Mouse (Mus musculus) spleen, postnatal 14 days (tissue): Measurements from ENCODE around the gene Fbxo31.
A peak's percentile ranks its signal among the peaks of the same experiment; 100 is the strongest.

Experiments used
- DNase-seq, 2 experiments: peaks; one replicate each; pipeline ENCODE4 v3.0.0; 2021 to 2022; ENCODE audit warnings: low spot score in 2 of 2

Gene Fbxo31

DNA sequence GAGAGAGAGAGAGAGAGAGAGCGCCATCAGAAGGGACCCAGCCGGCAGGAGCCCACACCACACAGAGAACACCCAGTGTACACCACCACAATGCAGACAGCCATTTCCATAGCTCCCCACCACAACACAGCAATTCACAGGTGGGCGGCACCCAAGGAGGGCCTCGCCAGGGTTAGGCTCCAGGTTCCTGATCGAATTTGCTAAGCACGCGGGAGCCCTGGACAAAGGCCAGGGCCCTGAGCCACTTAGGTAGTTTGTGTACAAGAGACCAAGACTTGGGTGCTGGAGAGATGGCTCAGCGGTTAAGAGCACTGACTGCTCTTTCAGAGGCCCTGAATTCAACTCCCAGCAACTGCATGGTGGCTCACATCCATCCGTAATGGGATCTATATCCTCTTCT, 26.1 kb downstream of the Fbxo31 start:
- DNase-seq: no peak

DNA sequence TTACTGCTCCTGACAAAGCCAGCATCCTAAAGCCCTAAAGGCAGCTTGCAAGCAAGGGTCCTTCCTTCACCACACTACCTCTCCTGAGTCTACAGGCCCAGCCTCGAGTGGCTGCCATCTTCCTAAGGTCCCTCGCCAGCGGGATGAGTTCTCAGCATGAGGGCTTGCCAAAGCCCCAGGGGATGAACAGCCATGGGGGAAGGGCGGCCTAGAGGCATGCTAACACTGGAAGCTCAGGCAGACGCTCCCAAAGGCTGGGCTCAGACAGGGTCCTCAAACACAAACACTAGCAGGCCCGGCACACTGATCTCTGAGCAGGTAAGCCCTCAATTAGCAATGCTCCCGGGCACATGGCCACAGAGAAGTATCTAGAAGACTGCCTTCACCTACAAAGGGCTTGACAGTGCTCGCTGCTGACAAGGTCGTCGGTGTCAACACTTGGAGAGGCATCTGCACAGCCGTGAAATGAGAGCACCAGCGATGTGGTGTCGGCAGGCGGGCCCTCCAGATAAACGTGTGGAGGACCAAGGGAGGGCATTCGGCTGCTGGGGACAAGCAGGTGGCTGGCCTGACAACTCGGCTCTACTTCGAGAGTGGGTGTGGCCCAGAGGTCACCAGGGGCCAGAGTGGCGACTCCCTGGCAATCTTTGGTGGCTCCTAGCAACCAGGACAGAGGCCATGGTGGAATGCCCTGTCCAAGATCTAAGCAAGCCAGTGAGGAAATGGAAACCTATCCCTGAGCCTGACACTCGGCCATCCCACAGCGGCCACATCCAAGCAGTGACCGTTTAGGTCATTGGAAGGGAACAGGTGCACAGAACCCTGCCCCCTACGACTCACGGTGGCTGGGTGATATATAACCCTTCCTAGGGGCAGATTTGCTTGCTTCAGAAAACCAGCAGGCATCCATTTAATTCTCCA, 27.3 kb downstream of the Fbxo31 start:
- DNase-seq: no peak

DNA sequence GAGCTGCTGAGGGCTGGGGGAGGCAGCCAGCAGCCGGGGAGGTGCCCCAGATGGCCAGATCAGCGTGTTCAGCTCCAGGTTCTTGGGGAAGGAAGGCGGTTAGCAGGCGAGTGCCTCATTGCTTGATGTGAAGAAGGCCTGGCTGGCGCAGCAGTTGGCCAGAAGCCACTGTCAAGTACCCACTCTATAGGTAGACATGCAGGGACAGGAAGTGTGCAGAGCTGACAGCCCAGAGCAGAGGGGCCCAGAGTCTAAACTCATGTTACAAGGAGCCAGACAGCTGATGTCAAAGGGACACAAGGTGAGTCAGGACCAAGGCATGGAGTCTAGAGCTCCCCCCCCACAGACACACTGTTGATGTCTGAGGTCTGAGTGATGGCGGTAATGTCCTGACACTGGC, 28.6 kb downstream of the Fbxo31 start:
- DNase-seq: no peak

DNA sequence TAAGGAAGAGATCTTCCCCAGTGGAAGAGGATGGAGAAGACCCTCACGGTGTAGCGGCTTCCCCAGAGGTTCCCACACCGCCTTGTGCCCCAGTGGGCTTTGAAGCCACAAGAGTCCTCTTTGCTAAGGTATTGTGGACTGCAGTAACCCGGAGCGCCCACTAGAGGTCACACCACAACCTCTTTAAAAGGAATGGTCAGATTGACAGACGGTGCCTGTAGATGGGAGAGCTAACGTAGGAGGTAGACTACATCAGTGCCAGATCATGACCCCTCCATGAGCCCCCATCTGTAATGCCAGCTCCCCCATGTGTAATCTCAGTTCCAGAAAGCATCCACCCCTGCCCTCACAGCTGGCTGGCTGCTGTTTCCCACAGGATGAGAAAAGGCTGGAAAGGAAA, 31.5 kb downstream of the Fbxo31 start:
- peak; percentile 43 to 68 for DNase-seq

DNA sequence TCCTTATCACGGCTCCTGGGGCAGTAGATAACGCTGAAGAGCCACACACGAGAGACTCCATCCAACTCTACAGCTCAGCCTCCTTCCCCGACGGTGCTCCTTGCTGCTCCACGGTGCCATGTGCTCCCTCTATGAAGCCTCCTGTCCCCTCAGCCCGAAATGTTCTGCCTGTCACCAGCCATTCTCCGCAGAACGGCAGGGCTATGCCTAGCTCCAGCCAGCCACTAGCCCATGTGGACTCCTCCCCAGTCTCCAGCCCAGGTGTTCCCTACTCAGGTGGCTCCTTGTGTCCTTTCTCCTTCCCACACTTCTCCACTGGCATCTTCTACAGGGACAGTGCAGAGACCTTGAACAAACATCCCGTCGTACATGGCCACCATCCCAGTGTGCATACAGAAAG, 33.7 kb downstream of the Fbxo31 start:
- DNase-seq: no peak

DNA sequence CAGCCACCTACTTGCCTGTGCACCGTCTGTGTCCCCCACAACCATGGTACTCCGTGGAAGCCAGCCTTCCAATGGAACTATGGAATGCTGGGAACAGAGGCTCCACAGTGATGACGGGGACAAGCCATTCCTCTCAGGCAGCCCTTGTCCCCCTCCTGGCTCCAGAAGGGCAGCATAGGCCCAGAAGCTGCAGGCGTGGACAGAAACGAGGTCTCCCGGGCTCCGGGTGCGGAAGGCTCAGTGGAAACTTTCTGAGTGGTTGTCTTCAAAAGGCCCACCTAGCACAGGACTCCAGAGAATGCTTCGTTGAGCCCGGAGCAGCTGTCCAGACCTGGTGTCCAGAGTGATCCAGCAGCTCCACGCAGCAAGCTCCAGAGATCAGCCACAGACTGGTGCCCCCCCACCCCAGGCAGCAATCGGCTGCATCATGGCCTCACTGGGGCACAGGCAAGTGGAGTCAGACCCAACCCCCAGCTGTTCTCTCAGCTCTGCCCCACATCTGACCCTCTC, 34.3 kb downstream of the Fbxo31 start, which contains the start of gene 1700018B08Rik:
1700018B08Rik (minus strand) TSS at position 45 of the 510 bp plus-strand sequence.
- DNase-seq: no peak

DNA sequence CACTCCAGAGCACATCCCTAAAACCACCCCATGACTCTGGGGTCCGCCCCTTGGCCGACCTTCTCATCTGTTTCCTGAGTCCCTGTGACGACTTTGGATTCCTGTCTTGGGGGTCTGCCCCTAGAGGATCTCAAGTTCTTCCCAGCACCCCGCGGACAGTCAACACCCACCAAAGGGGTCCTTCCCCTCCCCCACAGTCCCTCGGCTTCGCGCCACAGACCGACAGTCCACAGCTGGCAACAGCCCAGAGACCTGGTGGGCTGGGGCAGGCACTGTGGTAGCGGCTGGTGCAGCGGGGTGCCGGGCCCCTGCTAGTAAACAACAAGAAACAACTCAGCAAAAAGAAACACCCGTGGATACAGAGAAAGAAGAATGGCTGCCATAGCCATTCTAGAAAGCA, 35.7 kb downstream of the Fbxo31 start:
- DNase-seq: no peak

DNA sequence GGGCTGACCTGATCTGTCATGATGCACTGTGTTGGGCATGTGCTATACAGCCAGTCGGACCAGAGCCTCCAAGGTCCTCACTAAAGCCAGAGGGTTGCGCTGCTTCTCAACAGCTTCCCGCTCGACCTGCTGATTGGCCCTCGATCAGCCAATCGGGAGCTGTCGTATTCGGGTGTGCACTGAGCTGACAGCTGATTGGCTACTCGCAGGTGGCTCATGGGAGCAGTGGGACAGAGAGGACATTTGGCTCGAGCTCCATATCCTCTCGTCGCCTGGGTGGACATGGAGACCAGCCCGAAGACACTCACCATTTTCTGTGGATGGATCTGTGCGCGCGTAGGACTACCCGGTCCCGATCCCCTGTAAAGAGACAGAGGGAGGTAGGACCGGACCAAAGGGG, 36.7 kb downstream of the Fbxo31 start:
- peak in 1 of 2 experiments; percentile 4 for DNase-seq

DNA sequence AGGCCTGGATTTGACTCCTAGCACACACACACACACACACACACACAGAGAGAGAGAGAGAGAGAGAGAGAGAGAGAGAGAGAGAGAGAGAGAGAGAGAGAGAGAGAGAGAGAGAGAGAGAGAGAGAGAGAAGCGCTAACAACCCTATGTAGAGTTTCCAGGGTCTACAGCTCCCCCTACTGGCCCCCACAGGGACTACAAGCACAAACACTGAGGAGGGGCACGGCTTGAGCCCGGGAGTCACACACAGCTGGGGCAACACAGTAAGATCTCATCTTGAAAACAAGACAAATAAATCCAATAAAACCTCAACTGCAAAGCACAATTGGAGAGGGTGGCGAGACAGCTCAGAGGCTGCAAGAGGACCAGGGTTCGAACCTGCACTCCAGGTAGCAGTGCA, 46.2 kb downstream of the Fbxo31 start:
- peak; percentile 7 to 22 for DNase-seq

DNA sequence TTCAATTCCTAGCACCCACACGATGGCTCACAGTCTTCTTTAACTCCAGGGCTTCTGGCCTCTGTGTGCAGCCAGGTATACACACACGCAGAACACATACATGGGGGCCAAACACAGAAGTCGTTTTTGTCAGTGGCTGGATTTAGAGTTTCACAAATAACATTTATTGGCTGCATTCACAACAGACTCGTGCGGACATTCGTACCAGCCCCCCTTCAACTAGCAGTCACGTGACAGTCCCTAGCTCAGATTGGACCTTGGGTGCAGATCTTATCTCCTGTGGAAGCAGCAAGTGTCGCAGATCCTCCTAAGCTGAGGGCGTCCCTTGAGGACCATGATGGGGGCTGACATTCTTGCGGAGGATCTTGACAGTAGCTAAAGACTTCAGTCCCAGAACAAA, 48.0 kb downstream of the Fbxo31 start:
- DNase-seq: no peak

DNA sequence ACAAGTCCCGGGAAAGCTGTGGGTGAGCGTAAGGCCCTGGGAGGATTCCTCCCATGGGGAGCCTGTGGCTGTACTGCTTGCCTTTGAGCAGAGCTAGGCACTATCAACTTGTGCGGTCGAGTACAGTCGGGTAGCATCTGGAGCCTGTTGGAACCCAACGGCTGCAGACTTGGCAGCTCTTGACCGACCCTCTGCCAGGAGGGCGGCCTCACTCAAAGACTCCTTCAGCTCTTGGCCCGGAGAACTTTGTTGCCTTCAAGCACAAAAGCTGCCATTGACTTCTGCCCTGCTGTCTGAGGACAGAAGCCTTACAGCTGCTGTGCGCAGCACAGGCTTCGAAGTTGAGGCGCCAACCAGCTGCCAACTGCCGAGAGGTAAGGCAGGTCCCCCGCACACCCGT, 49.8 kb downstream of the Fbxo31 start:
- no peak for DNase-seq

DNA sequence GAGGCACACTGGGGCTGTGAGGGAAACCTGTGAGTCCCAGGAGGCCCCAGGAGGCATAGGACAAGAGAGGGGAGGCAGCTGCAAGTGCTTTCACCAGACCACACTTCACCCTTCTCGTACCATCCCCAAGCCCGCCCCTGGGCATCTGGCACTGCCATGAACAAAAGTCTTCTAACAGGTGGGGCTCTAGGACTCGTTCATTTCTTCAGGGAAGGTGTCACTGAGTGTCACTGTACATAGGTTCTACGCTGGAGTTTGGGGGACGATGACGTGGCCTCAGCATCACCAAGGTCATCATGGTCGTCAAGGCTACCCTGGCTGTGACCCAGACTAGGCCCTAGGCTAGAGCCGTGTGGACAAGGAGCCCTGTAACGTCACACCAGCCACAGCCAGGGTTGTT, 50.9 kb downstream of the Fbxo31 start:
- no peak for DNase-seq

DNA sequence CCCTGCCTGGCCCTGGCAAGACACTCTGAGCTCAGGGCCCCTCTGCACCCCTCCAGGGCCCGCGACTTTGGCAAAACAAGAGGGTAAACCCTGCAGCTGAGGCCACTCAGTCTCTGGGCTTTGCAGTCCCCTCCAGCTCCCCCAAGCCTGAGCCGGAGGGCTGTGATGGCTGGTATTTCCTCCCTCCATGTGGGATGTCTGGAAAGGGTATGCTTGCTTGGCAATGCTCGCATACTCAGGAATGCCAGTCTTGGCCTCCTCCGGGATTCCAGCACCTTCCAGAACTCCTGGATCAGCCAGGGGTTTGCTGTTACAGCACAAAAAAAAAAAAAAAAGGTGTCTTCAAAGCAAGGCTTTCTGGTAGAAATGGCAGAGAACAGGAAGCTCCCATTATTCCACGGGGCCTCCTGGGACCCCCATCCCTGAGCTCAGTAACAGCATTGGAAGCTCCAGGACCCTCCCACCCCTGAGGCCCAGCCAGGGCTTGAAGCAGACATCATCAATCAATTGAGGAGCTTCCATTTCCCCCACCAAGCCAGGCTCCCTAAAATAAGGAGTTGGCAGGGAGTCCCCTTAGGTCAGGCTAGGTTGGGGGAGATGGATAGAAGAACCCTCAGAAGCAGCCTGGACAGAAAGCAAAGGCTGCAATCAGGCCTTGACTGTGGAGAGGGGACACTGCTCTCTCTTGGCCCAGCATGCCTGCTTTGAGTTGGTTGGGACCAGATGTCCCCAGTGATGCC, 51.6 kb downstream of the Fbxo31 start:
- DNase-seq: no peak

DNA sequence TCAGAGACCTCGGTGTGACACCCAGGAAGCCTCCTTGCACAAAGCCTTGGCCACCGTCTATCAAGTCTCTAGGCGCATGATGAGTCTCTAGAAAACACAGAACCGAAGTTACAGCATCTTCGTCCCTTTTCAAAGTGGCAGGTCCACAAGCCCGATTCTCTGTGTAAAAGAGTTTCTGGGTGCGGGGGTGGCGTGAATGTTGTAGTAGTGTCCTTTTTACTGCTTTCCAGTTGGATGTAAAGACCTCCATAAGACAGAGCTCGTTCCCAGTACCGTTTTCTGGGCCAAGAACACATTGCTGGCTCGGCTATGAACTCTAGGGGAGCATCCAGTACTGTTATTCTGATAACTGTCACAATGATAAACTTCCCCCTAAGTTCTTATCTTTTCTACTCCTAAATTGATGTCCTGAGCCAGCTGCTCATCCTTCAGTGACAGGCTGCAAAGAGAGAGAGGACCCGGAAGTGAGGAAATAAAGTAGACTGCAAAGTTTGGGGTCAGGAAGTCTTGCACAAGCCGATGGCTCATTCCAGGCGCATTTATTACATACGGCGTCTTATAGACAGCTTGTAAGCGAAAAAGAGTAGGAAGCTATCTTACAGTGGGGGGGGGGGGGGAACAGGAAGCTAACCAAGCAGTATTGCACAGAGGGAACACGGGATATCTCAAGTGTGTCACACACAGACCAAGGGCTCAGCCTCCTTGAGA, 53.3 kb downstream of the Fbxo31 start:
- DNase-seq: no peak

DNA sequence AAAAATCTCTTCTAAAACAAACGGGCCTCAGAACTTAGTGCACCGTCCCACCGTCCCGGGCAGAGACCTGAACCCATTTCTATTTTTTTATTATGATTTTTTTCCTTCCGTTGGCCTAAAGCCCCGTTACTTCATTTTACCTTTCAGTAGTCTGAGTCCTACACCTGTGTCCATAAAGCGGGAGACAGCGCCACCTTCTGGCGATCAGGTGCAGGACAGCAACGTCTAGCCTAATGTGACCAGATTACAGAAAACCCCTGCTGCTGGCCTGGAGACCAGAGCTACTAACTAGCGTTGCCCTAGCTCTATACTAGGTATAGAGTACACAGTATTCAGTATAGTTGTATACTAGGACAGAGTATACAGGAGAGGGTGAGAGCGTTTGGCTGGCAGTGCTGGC, 65.2 kb downstream of the Fbxo31 start:
- DNase-seq: peak; percentile 43 to 62

DNA sequence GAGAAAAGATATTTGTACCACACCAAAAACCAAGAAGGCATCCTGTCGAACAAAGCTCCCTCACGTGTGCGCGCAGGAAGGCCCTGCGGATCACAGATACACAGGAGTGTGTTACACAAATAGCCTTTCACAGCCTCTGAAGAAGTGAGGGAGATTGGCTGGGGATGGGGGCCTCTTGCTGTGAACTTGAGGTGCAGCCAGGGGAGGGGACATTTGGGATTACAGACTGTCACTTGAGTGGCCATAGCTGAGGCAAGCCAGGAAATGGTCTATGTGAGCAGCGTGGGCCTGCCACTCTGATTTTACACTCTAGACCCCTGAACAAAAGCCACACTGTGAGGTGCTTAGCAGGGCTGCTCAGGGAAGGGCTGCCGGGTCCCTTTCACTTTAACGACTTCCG, 66.9 kb downstream of the Fbxo31 start:
- DNase-seq: no peak
